Mouse (Mus musculus) stomach, postnatal 0 days (tissue): ENCODE results near the gene Alox5ap. TPM values are rescaled to one million over a fixed set of nuclear protein-coding genes. Genes with fewer than 3 reads are reported as not detected.

ENCODE experiments used
- ATAC-seq: fragments of 200-750 bp; cut with Nextera tagmentation; 2 replicates; pipeline ENCODE4 v1.8.0; 2017; ENCODE audit not compliant: low FRiP score, low TSS enrichment
- DNase-seq: peaks from one replicate; pipeline ENCODE4 v3.0.0-alpha.2; 2016; ENCODE audit warnings: low spot score
- H3K27ac ChIP-seq: fragments of 300-500 bp; sonication (generic); replicated peaks from 2 replicates; pipeline ENCODE4 v1.5.1; 2014; ENCODE audit warnings: mild to moderate bottlenecking, control low read depth
- H3K27me3 ChIP-seq: fragments of 300-500 bp; sonication (generic); 2 replicates; pipeline ENCODE4 v1.6.1; 2014; ENCODE audit warnings: low read length; ENCODE audit not compliant: control insufficient read depth, insufficient read depth
- H3K36me3 ChIP-seq: fragments of 300-500 bp; sonication (generic); 2 replicates; pipeline ENCODE4 v1.6.1; 2014; ENCODE audit warnings: low read length, mixed read lengths; ENCODE audit not compliant: control insufficient read depth, insufficient read depth
- H3K4me1 ChIP-seq: fragments of 300-500 bp; sonication (generic); replicated peaks from 2 replicates; pipeline ENCODE4 v1.6.1; 2014; ENCODE audit warnings: antibody characterized with exemption; ENCODE audit not compliant: control insufficient read depth, insufficient read depth
- H3K4me2 ChIP-seq: fragments of 300-500 bp; sonication (generic); replicated peaks from 2 replicates; pipeline ENCODE4 v1.6.1; 2014; ENCODE audit warnings: low read depth, mild to moderate bottlenecking, control low read depth, moderate library complexity
- H3K4me3 ChIP-seq: fragments of 300-500 bp; sonication (generic); 2 replicates; pipeline ENCODE4 v1.5.1; 2014; ENCODE audit warnings: low read depth, low read length, control low read depth
- H3K9ac ChIP-seq: fragments of 300-500 bp; sonication (generic); 2 replicates; pipeline ENCODE4 v1.6.1; 2014; ENCODE audit warnings: mild to moderate bottlenecking, low read length, control low read depth, mixed read lengths
- H3K9me3 ChIP-seq: fragments of 300-500 bp; sonication (generic); 2 replicates; pipeline ENCODE4 v1.6.1; 2016; ENCODE audit warnings: low read length; ENCODE audit not compliant: control insufficient read depth
- CTCF ChIP-seq: IDR thresholded peaks from 2 replicates; pipeline ENCODE4 v1.5.1; 2016; ENCODE audit warnings: antibody characterized with exemption, low read depth, mild to moderate bottlenecking, moderate library complexity
- EP300 ChIP-seq: optimal IDR thresholded peaks from 2 replicates; pipeline ENCODE3; 2016; ENCODE audit warnings: antibody characterized with exemption
- WGBS: fragments of 180-500 bp; shearing (Covaris S2); extraction: QIAGEN DNeasy Blood & Tissue Kit; methylation state at CpG from one replicate; pipeline ENCODE4 v1.1.7; 2014; 5-methylcytosine and 5-hydroxymethylcytosine counted together
- polyA plus RNA-seq: library from polyadenylated mRNA; unstranded; fragments of >200 nt; fragmentation: Nextera tagmentation; extraction: Ambion mirVana; gene quantifications from 2 replicates; pipeline ENCODE4 v1.2.1, GENCODE M21; 2015

Alox5ap gene
- polyA plus RNA-seq, 1 experiment from 2014 or later = 9.3 TPM

DNA sequence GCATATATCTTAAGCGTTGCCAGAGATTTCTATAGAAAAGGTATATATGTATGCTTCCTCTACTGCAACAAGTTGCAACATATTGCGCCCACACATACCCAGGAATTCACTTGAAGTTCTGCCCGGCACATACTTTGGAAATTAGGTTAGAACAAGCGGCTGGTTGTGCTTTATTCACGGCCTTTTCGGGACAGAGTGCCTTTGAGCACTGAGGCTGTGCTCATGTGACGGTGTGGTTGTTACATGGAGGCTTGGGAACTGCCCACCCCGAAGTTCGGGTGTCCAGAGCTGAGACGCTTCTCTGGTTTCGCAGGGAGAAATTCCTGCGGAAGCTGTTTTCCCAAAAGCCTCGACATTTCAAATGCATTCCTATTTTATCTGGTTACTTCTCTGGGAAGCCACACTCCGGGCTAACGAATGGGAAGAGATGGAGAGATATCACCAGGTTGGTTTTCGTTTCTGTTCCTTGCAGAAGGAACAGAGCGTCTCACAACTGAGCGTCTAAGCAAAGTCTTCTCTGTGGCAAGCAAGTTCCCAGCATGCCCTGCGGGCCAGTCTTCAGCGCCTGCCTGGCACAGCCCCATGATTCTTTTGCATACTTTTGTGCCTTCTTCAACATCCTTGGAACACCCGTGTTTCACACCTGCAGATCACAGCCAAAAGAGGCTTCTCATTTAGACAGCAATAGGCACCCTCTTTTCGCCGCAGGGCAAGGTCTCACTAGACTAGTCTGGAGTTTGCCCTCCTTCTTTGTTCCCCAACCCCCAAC, 48.5 kb downstream of the Alox5ap start:
- Histone ChIP-seq H3K9me3 (no peaks in the 10 kb centered on the region), H3K4me3 (peak overlapping the region; percentile 21), H3K9ac (0 out of 2 replicates have a peak overlapping the region, but pooled peaks have one; percentile 41), H3K27ac (peak overlapping the region; percentile 73), H3K36me3 (no peaks in the 10 kb centered on the region), H3K27me3 (no peaks in the 10 kb centered on the region), H3K4me1 (peaks cover 2% of the 10 kb centered on the region; the same call in 1 of the 2 replicates), H3K4me2 (peak overlapping the region; percentile 42)
- WGBS = 29% methylated on average over 23 of the region's 23 CpGs
- peak; percentile 60; the same call in 1 of the 2 replicates for ATAC-seq
- TF ChIP-seq EP300 (no peak), CTCF (no peak)
- peak; percentile 61 for DNase-seq

DNA sequence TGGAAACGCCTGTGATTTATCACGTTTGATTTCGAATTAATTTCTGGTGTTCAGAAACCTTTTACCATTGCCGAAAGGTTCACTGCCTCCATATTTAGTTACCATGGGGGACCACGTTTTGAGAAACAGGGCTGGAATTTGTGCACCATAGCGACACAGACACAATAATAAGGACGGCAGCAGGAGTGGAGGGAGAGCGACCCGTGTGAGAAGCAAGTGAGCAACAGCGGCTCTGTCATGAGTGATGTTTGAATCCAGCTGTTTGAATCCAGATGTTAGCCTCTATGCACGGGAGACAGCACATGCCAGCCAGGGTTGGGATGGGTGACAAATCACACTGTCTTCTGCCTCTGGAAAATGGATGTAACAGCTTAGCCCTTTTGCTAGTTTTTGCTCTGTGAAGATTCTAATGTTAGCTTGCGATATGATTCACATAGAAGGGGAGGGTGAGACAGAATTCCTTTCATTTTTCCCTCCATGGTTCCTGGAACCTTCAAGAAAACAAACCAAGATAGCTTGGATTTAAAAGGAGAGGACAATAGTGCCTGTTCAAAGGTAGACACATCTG, 50.0 kb downstream of the Alox5ap start:
- TF ChIP-seq CTCF = no peak
- TF ChIP-seq EP300 = no peak
- Histone ChIP-seq H3K9me3 (no peaks in the 10 kb centered on the region), H3K36me3 (no peaks in the 10 kb centered on the region), H3K4me1 (peaks cover 2% of the 10 kb centered on the region; the same call in 1 of the 2 replicates), H3K27me3 (no peaks in the 10 kb centered on the region), H3K27ac (no peak overlapping the region), H3K9ac (no peak overlapping the region), H3K4me2 (no peak overlapping the region), H3K4me3 (no peak overlapping the region)
- ATAC-seq = no peak
- WGBS = 70% methylated on average over 12 of the region's 12 CpGs
- no peak for DNase-seq

DNA sequence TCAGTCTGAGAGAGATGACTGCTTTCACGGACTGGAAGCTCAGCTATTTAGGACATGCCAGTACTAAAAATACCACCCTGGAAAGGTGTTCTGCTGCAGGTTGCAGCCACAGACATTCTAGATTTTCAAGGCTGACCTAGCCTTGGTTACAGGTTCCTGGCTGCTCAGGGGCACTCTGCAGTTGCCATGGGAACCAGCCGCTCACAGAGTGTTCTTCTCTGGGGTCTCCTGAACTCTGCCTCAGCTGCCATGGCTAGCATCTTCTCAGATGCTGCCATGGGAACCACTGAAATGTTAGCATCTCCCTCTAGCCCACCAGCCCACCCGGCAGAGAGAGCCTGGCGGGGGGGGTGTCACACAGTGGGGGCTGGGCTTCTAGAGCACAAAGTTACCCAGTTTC, 52.4 kb downstream of the Alox5ap start:
- H3K27me3 ChIP-seq = no peaks in the 10 kb centered on the region
- no peak overlapping the region for H3K27ac ChIP-seq
- no peak for TF ChIP-seq CTCF
- TF ChIP-seq EP300 = no peak
- H3K4me2 ChIP-seq = no peak overlapping the region
- peaks cover 8% of the 10 kb centered on the region; the same call in 1 of the 2 replicates for H3K4me1 ChIP-seq
- no peaks in the 10 kb centered on the region for H3K36me3 ChIP-seq
- WGBS = 22% methylated on average over 4 of the region's 4 CpGs
- H3K9me3 ChIP-seq = no peaks in the 10 kb centered on the region
- DNase-seq = no peak
- no peak for ATAC-seq
- no peak overlapping the region for H3K9ac ChIP-seq
- no peak overlapping the region for H3K4me3 ChIP-seq

DNA sequence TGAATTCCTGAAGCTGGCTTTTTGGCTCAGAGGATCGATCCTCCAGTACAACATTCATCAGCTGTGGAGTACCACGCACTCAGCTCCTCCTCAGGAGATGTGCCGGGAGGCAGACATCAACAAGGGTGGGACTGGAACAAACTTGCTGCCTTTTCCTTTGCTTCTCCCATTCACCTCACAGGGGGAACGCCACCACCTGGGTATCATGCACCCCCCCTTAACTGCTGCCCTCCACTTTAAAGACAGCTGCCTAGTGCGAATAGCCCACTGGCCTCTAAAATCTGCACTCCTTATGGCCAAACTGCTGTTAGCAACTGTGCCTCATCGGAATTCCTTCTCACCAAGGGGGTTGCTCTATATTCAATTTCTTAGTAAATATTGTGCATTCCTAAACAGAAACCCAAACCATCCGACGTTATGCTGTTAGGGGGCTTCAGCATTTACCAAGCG, 55.3 kb downstream of the Alox5ap start:
- Histone ChIP-seq H3K4me1 (0 out of 2 replicates have a peak, but pooled peaks cover 6% of the 10 kb centered on the region), H3K9ac (peak overlapping the region; percentile 18; the same call in 1 of the 2 replicates), H3K4me3 (no peak overlapping the region), H3K4me2 (peak overlapping the region; percentile 23), H3K27me3 (no peaks in the 10 kb centered on the region), H3K27ac (peak overlapping the region; percentile 82), H3K9me3 (no peaks in the 10 kb centered on the region), H3K36me3 (no peaks in the 10 kb centered on the region)
- ATAC-seq = no peak
- DNase-seq = no peak
- TF ChIP-seq CTCF (no peak), EP300 (no peak)
- 40% methylated on average over 9 of the region's 9 CpGs for WGBS

DNA sequence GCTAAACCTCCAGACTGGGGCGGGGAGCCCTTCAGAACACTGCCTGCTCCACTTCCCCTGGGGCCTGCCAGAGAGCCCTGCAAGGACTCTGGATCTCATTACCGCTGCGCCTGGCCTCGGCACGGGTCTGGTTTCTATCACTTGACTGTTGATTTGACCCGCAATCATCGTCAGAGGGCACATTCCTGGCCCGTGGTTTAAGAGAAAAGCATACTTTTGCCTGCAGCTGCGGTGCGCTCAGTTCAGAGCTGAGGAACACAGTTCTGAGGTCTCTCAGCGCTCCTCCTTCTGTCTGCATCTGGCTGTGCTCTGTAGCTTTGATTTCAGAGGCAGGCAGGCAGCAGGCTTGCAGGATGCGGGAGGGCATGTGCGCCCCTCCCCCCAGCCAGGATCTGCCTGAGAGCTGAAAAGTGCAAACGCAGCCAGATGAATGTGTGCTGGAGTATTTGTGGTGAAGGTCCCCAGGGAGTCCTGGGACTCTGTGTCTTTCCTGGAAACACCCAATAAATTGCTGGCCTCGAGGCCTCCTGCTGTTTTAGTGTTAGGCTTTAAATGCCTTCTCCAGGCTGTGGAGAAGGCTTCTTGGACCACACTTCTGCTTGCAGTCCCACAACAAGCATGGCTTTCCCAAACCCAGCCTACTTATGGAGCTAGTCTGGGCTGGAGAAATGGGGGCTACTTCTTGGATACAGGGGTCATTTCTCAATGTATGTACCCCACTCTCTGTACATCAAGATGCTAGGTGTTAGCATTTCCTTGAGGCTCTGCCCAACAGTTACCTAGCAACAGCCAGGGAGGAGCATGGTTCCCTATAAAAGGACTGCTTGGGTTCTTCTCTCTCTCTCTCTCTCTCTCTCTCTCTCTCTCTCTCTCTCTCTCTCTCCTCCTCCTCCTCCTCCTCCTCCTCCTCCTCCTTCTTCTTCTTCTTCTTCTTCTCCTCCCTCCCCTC, 56.2 kb downstream of the Alox5ap start:
- no peak overlapping the region for H3K4me3 ChIP-seq
- no peaks in the 10 kb centered on the region for H3K27me3 ChIP-seq
- H3K9ac ChIP-seq = peak overlapping the region; percentile 18; the same call in 1 of the 2 replicates
- H3K27ac ChIP-seq = peak overlapping the region; percentile 82
- H3K4me2 ChIP-seq = peak overlapping the region; percentile 23
- DNase-seq (peak; percentile 61), ATAC-seq (peak; percentile 77)
- no peaks in the 10 kb centered on the region for H3K36me3 ChIP-seq
- H3K4me1 ChIP-seq = 0 out of 2 replicates have a peak, but pooled peaks cover 6% of the 10 kb centered on the region
- H3K9me3 ChIP-seq = no peaks in the 10 kb centered on the region
- 8% methylated on average over 15 of the region's 15 CpGs for WGBS
- TF ChIP-seq EP300 (peak; percentile 27), CTCF (peak; percentile 33)
